Comparison of ENCODE assay signal across 14 mouse cellular contexts in the genomic region with DNA sequence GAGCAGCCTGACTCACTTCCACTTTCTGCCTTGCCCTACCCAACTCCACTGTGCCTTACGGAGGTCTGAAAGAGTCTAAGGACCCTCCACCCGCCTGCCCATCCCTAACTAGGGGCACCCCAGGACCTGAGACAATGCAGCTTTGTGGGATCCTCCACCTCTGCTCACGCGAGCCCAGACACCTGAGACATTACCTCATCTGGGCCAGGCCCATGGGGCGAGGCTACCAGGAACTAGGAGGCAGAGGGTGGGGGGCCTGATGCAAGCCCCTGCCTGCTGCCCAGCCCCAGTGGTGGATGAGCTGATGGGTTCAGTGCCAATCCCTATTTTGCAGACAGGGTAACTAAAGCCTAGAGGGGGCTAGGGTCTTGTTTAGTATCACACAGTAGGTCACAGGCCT. TPM values are rescaled to one million over a fixed set of nuclear protein-coding genes. Genes with fewer than 3 reads are reported as not detected.
"Had no signal": no experiment of that assay in that cellular context is flagged by ENCODE, and none has a peak within 500 bp of the region (broad histone marks: within the 10 kb centered on the region; RNA-seq: fewer than 3 reads in every experiment).

No protein-coding gene starts in this region.

- H3K27me3 ChIP-seq: limb, embryonic 12.5 days; lung, embryonic 15.5 days; midbrain, embryonic 12.5 days; stomach, embryonic 15.5 days had no signal

- H3K4me3 ChIP-seq: limb, embryonic 12.5 days; liver, embryonic 13.5 days; lung, embryonic 15.5 days; megakaryocyte, embryonic 14.5 days; midbrain, embryonic 12.5 days; stomach, embryonic 15.5 days had no signal

- H3K9me3 ChIP-seq: limb, embryonic 12.5 days; liver, embryonic 13.5 days; lung, embryonic 15.5 days; megakaryocyte, embryonic 14.5 days; midbrain, embryonic 12.5 days; stomach, embryonic 15.5 days had no signal

- H3K4me1 ChIP-seq: liver, embryonic 13.5 days; lung, embryonic 15.5 days; stomach, embryonic 15.5 days had no signal

- H3K9ac ChIP-seq: limb, embryonic 12.5 days; liver, embryonic 13.5 days; liver, postnatal 0 days; lung, embryonic 15.5 days; midbrain, embryonic 12.5 days; stomach, embryonic 15.5 days had no signal

- DNase-seq: liver; liver, embryonic 13.5 days; liver, postnatal 0 days; right cerebral cortex, postnatal 25 days; thymus, postnatal 4 days had no signal

- ATAC-seq: liver, postnatal 0 days had no signal

- H3K4me2 ChIP-seq: limb, embryonic 12.5 days; liver, embryonic 13.5 days; lung, embryonic 15.5 days; midbrain, embryonic 12.5 days; stomach, embryonic 15.5 days had no signal

- H3K27ac ChIP-seq: limb, embryonic 12.5 days; liver, embryonic 13.5 days; lung, embryonic 15.5 days; macrophage; midbrain, embryonic 12.5 days; stomach, embryonic 15.5 days had no signal

- H3K36me3 ChIP-seq: lung, embryonic 15.5 days; midbrain, embryonic 12.5 days; stomach, embryonic 15.5 days had no signal

RNA-seq across cellular contexts. Expression of a gene that starts 15.6 kb away (rescaled TPM):
- polyA plus RNA-seq: macrophage had no signal

RNA-seq across cellular contexts. Expression of a gene that starts 21.2 kb away (rescaled TPM):
- total RNA-seq: midbrain, postnatal 0 days had no signal
- polyA plus RNA-seq: intestine, embryonic 14.5 days; liver, embryonic 13.5 days; liver, postnatal 0 days; lung, embryonic 15.5 days; macrophage; midbrain, embryonic 12.5 days; neural tube, embryonic 14.5 days; stomach, embryonic 15.5 days had no signal
